13 mouse cellular contexts compared by ENCODE assay signal in genomic region chr3:100911498-100912213, GRCm38 (mm10). TPM values are rescaled to one million over a fixed set of nuclear protein-coding genes. Genes with fewer than 3 reads are reported as not detected.
A peak's percentile ranks its signal among the peaks of the same experiment; 100 is the strongest.
DNase-seq lines count a peak whose midpoint lies in the region; ATAC-seq and TF ChIP-seq lines count a peak whose summit lies in the region.
"Had no signal": no experiment of that assay in that cellular context is flagged by ENCODE, and none has a peak within 500 bp of the region (broad histone marks: within the 10 kb centered on the region; RNA-seq: fewer than 3 reads in every experiment).

No protein-coding gene starts in this region.

- 0 out of 2 replicates have a peak, but pooled peaks have one; percentile 23 for ATAC-seq in liver, embryonic 13.5 days (ENCODE audit: low read depth)
- ATAC-seq in liver, embryonic 12.5 days: no peak
- ATAC-seq in limb, embryonic 15.5 days (ENCODE audit: insufficient number of reproducible peaks, low FRiP score, low TSS enrichment, low read depth): peak; percentile 8; the same call in 1 of the 2 replicates
- ATAC-seq in megakaryocyte progenitor cell, adult 5-6 weeks (replicated peaks; ENCODE audit: poor library complexity): no peak
- ATAC-seq: inflammation-experienced regulatory T-cells, adult 6 months had no signal

- no peak overlapping the region for H3K27ac ChIP-seq in heart, adult 2 months
- H3K27ac ChIP-seq in liver, embryonic 13.5 days: no peak overlapping the region
- H3K27ac ChIP-seq in liver, embryonic 12.5 days: no peak overlapping the region
- no peak overlapping the region for H3K27ac ChIP-seq in limb, embryonic 15.5 days
- H3K27ac ChIP-seq: heart, embryonic 13.5 days; liver, embryonic 14.5 days had no signal

- no peak for TF ChIP-seq POLR2A in heart, adult 2 months (IDR thresholded peaks at IDR 0.05; ENCODE audit: insufficient read depth, low read depth, low read length)

- no peaks in the 10 kb centered on the region for H3K36me3 ChIP-seq in heart, adult 2 months (ENCODE audit: control insufficient read depth, insufficient read depth, low read length)
- no peaks in the 10 kb centered on the region for H3K36me3 ChIP-seq in liver, embryonic 13.5 days
- H3K36me3 ChIP-seq in liver, embryonic 12.5 days: no peaks in the 10 kb centered on the region
- no peaks in the 10 kb centered on the region for H3K36me3 ChIP-seq in limb, embryonic 15.5 days
- H3K36me3 ChIP-seq: heart, embryonic 13.5 days had no signal

- intact Hi-C loops in heart, adult 2 months (cut with DNase I): no loop called here

- H3K79me2 ChIP-seq in heart, adult 2 months (replicated peaks; ENCODE audit: control insufficient read depth, insufficient read depth, low read length): no peaks in the 10 kb centered on the region

- WGBS in heart, adult 2 months: 64% methylated on average over 7 of the region's 7 CpGs
- 51% methylated on average over 7 of the region's 7 CpGs for WGBS in liver, embryonic 13.5 days (ENCODE audit: insufficient replicate concordance)
- 54% methylated on average over 7 of the region's 7 CpGs for WGBS in liver, embryonic 12.5 days (ENCODE audit: insufficient replicate concordance)
- 41% methylated on average over 7 of the region's 7 CpGs for WGBS in limb, embryonic 15.5 days

- H3K27me3 ChIP-seq in heart, adult 2 months (ENCODE audit: control insufficient read depth, insufficient read depth, low read length): no peaks in the 10 kb centered on the region
- H3K27me3 ChIP-seq in liver, embryonic 13.5 days: no peaks in the 10 kb centered on the region
- 0 out of 2 replicates have a peak, but pooled peaks cover 6% of the 10 kb centered on the region for H3K27me3 ChIP-seq in liver, embryonic 12.5 days (replicated peaks)
- H3K27me3 ChIP-seq in limb, embryonic 15.5 days: no peaks in the 10 kb centered on the region
- H3K27me3 ChIP-seq: heart, embryonic 13.5 days had no signal

- no peak for TF ChIP-seq EP300 in heart, adult 2 months (IDR thresholded peaks at IDR 0.05; ENCODE audit: insufficient read depth, low read depth, low read length)

- DNase-seq in heart, adult 11 months: peak; percentile 81
- no peak for DNase-seq in heart, adult 2 months
- no peak for DNase-seq in liver, embryonic 13.5 days
- peak; percentile 31 for DNase-seq in brain, adult 2 months (ENCODE audit: low read depth, low spot score)
- no peak for DNase-seq in embryo, embryonic 10 days (ENCODE audit: low spot score)
- DNase-seq: cerebellum, adult 8-10 months; right cerebral cortex, postnatal 4 days had no signal

- H3K4me3 ChIP-seq in heart, adult 2 months: no peak overlapping the region
- no peak overlapping the region for H3K4me3 ChIP-seq in liver, embryonic 13.5 days (replicated peaks)
- H3K4me3 ChIP-seq in liver, embryonic 12.5 days: no peak overlapping the region
- no peak overlapping the region for H3K4me3 ChIP-seq in limb, embryonic 15.5 days
- H3K4me3 ChIP-seq: heart, embryonic 13.5 days had no signal

- no peak overlapping the region for H3K9ac ChIP-seq in heart, adult 2 months (ENCODE audit: low read depth, low read length)
- no peak overlapping the region for H3K9ac ChIP-seq in liver, embryonic 13.5 days
- no peak overlapping the region for H3K9ac ChIP-seq in liver, embryonic 12.5 days
- H3K9ac ChIP-seq in limb, embryonic 15.5 days: no peak overlapping the region
- H3K9ac ChIP-seq: heart, embryonic 13.5 days; liver, embryonic 14.5 days had no signal

- H3K4me2 ChIP-seq in liver, embryonic 13.5 days: no peak overlapping the region
- no peak overlapping the region for H3K4me2 ChIP-seq in liver, embryonic 12.5 days
- no peak overlapping the region for H3K4me2 ChIP-seq in limb, embryonic 15.5 days
- H3K4me2 ChIP-seq: heart, embryonic 13.5 days had no signal

- no peaks in the 10 kb centered on the region for H3K9me3 ChIP-seq in liver, embryonic 13.5 days (replicated peaks)
- H3K9me3 ChIP-seq in liver, embryonic 12.5 days (replicated peaks): no peaks in the 10 kb centered on the region
- H3K9me3 ChIP-seq in limb, embryonic 15.5 days: no peaks in the 10 kb centered on the region
- H3K9me3 ChIP-seq: heart, embryonic 13.5 days had no signal

- no peaks in the 10 kb centered on the region for H3K4me1 ChIP-seq in heart, adult 2 months (ENCODE audit: control insufficient read depth, insufficient read depth, low read length)
- H3K4me1 ChIP-seq in liver, embryonic 13.5 days (replicated peaks): no peaks in the 10 kb centered on the region
- no peaks in the 10 kb centered on the region for H3K4me1 ChIP-seq in liver, embryonic 12.5 days
- peaks cover 14% of the 10 kb centered on the region; the same call in 1 of the 2 replicates for H3K4me1 ChIP-seq in limb, embryonic 15.5 days

- no peak for TF ChIP-seq CTCF in heart, adult 2 months (IDR thresholded peaks at IDR 0.05)

RNA-seq across cellular contexts. Expression of gene Trim45, which starts 10.3 kb away (rescaled TPM):
- total RNA-seq in heart, adult 2 months (2021): 10 to 100 TPM in 1 of 2 experiments, 1 to 10 TPM in 1; 9.6 to 10.3 TPM
- polyA plus RNA-seq in heart, adult 2 months (2012; rRNA removed): 2.5 and 2.7 TPM in 2 replicates
- 0.88 and 1.0 TPM in 2 replicates for polyA plus RNA-seq in liver, embryonic 13.5 days (2015; fragmentation: Nextera tagmentation; extraction: Ambion mirVana)
- polyA plus RNA-seq in liver, embryonic 12.5 days (2016; fragmentation: Nextera tagmentation; extraction: Ambion mirVana): 1.0 and 1.2 TPM in 2 replicates
- polyA plus RNA-seq in limb, embryonic 15.5 days (2015; fragmentation: Nextera tagmentation; extraction: Ambion mirVana): 4.7 and 5.9 TPM in 2 replicates
- 6.6 and 6.9 TPM in 2 replicates for total RNA-seq in megakaryocyte progenitor cell, adult 5-6 weeks (2015)
- total RNA-seq in megakaryocyte progenitor cell, adult 5-6 weeks (2017): 26.3 and 26.4 TPM in 2 replicates

RNA-seq across cellular contexts. Expression of gene Ttf2, which starts 57.8 kb away (rescaled TPM):
- total RNA-seq in heart, adult 2 months (2021): 1 to 10 TPM; 1.8 to 2.0 TPM
- polyA plus RNA-seq in heart, adult 2 months (2012; rRNA removed): 1.6 and 2.6 TPM in 2 replicates
- 8.4 and 9.6 TPM in 2 replicates for polyA plus RNA-seq in liver, embryonic 13.5 days (2015; fragmentation: Nextera tagmentation; extraction: Ambion mirVana)
- 13.8 and 13.9 TPM in 2 replicates for polyA plus RNA-seq in liver, embryonic 12.5 days (2016; fragmentation: Nextera tagmentation; extraction: Ambion mirVana)
- 11.6 and 11.7 TPM in 2 replicates for polyA plus RNA-seq in limb, embryonic 15.5 days (2015; fragmentation: Nextera tagmentation; extraction: Ambion mirVana)
- 22.0 and 22.4 TPM in 2 replicates for total RNA-seq in megakaryocyte progenitor cell, adult 5-6 weeks (2015)
- total RNA-seq in megakaryocyte progenitor cell, adult 5-6 weeks (2017): 30.1 and 30.4 TPM in 2 replicates

Comparison
In these comparisons a context has a peak if more than half of its experiments do, and no peak if none do; other contexts are left out.
1. DNase-seq: peak in heart, adult 11 months (single experiment) and brain, adult 2 months (single experiment); none in heart, adult 2 months (0 of 2), liver, embryonic 13.5 days (single experiment) and embryo, embryonic 10 days (single experiment).
2. ATAC-seq: peak in liver, embryonic 13.5 days (single experiment) and limb, embryonic 15.5 days (single experiment); none in liver, embryonic 12.5 days (single experiment) and megakaryocyte progenitor cell, adult 5-6 weeks (single experiment).